Mouse (Mus musculus): ENCODE measurements around the gene Mgll. TPM values are rescaled to one million over a fixed set of nuclear protein-coding genes. Genes with fewer than 3 reads are reported as not detected.

Gene Mgll
- total RNA-seq, 2 experiments from 2014 or later, result 0.99 to 2.0 TPM

DNA sequence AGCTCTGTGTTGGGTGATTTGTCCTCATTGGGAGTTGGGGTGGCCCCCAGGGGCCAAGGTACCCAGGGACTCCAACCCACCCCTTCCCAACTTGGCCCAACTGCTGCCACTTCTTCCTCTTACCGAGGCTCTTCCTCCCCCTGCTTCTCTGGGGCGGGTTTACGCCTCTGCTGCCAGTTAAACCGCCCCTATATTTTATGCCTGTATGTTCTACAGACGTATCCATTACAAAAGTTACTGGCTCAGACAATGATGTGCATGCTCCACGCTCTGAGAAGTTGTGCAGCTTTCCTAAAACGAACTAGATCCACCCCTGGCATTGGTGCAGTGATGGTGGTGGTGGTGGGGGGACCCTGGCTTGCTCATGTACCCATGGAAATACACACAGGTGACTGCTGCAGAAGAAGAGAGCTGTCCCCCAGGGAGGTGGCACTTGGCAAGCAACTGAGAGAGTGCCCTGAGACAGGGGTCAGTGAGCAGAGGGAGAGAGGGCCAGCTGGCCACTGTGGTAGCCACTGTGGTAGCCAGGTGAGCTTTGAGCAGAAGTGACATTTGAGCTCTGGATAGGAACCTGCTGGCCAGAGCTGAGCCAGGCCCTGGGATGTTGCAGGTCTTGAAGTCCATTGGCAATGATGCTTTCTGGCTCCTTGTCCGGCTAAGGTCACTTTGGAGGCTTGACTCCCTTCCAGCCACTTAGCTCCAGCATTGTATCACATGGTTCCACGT, 18.2 kb downstream of the Mgll start:
- ATAC-seq (replicated peaks; ENCODE audit: poor library complexity, severe bottlenecking), result no peak; the same call in 1 of the 2 replicates

DNA sequence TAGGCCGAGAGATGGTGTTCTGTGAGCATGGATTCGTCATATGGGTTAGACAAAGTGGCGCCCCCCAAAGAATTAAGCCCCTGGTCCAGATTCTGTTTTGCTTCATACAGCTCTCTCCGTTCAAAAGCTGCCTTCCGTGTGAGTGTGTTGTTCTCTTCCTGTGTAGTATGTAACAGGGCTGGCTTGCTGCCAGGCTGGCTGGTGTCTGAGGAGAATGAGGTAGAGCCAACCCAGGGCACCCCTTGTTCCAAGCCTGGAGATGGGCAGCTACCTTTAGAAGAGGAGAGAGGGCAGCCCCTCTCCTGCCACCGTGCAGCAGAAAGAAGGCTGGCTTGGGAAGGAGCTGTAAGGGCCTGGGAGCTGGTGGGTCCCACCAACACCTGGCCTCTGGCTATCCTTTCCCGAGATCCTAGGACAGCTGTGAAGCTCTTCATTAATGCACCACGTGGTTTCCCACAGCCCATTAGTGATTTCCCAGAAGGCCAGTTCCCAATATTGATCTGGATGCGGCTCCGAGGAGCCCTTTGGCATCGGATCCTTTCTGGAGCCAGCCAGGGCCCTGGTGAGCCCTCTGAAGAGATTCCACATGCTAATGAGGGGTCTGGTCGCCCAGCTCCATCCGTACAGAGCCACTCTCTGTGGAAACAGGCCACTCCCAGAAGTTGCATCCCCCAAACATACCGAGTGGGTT, 19.5 kb downstream of the Mgll start:
- no peak for ATAC-seq (replicated peaks; ENCODE audit: poor library complexity, severe bottlenecking)

DNA sequence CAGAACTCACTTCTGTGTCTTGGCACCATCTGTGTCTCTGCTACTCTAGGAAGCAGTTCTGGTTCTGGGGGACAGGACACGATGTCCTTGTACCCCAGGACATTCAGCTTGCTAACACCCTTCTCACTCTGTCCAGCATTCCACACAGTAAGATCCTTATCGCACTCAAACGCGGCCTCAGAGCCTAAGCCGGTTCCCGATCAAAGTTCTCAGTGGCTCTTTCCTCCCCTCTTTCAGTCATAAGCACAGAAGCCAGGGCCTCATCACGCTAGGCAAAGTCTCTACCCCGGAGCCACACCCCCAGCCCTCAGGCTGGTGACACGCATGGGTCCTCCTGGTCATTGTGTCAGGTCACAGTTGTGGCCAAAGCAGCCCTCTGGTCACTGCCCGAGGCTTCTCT, 20.8 kb downstream of the Mgll start:
- no peak for ATAC-seq (replicated peaks; ENCODE audit: poor library complexity, severe bottlenecking)

- no peak for ATAC-seq (replicated peaks; ENCODE audit: poor library complexity, severe bottlenecking)
These were observed 22.1 kb downstream of the Mgll start for GRCm38 (mm10) chr6:88746271-88746670.

GRCm38 (mm10) chr6:88747296-88748040, 23.3 kb downstream of the Mgll start:
- ATAC-seq (replicated peaks; ENCODE audit: poor library complexity, severe bottlenecking), result peak; percentile 76

DNA sequence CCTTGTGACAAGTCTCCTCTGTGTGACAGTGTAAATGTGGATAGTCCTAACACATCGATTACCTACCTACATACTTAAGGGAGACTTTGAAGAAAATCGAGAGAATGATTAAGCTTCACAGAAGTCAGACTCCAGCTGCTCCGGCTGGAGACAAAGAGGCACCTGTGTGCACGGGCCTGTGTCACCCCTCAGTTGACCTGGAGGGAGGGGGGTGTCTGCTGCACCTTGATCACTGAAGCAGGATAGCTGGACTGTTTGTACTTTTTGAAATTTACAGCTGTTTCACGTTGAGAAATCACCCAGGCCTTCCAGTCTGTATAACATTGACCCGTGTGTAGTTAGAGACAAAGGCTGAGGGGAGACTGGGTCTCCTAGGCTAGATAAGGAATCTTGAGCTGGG, 26.7 kb downstream of the Mgll start:
- no peak for ATAC-seq (replicated peaks; ENCODE audit: poor library complexity, severe bottlenecking)

- no peak for ATAC-seq (replicated peaks; ENCODE audit: poor library complexity, severe bottlenecking)
These were observed 28.6 kb downstream of the Mgll start for GRCm38 (mm10) chr6:88752711-88753219.

DNA sequence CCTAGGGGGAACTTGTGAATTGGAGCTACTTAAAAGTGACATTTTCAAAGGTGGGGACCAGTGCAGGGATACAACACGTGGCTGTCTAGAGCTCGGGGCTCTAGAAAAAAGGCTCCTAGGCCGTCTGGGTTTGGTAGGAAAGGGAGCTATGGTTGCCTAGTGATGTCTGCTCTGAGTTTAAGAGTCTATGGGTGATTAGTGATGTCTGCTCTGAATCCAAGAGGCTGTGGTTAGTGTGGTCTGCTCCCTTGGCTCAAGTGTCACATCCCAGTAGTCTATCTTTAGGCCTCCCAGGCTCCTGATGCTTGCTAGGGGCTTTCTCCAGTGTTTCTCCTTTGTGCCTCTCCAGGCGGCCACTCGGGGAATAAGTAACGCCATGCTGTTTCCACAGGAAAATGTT, 29.4 kb downstream of the Mgll start:
- ATAC-seq (replicated peaks; ENCODE audit: poor library complexity, severe bottlenecking), result no peak

GRCm38 (mm10) chr6:88756992-88757391, 32.8 kb downstream of the Mgll start:
- no peak for ATAC-seq (replicated peaks; ENCODE audit: poor library complexity, severe bottlenecking)

GRCm38 (mm10) chr6:88758074-88758473, 33.9 kb downstream of the Mgll start:
- no peak for ATAC-seq (replicated peaks; ENCODE audit: poor library complexity, severe bottlenecking)

DNA sequence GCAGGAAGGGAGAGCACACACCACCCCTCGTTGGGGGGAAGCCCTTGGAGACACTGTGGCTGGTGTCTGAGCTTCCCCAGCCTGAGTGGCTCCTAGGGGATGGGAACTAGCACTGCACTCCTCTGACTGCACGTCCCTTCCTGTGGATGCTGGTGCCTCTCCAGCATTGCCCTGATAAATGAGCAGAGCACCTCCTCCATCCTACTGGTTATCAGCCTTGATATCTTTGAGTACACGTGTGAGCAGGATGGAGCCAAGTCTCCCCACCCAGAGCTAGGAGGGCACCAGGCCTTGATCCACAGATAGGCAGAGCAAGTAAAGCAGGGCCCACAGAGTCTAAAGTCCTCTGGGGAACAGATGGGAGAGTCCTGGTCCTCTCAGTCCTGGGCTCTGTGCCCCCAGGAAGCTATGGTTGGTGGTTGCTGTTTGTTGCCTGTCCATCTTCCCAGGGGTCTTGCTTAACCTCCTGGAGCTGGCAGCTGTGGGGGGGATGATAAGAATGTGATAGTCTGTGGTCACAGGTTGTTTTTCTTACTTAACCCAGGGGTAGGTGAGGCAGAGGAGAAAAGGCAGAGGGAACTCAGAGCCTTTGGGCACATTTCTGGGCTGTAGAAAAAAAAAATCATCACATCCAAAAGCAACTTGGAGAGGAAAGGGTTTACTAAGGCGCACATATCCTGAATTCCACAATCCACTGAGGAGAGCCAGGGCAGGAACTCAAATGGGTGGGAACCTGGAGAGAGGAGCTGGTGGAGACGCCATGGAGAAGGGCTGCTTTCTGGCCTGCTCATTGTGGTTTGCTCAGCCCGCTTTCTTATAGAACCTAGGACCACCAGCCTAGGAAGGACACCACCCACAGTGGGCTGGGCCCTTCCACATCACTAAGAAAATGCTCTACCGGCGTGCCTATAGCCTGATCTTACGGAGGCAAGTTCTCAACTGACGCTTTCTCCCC, 34.6 kb downstream of the Mgll start:
- no peak for ATAC-seq (replicated peaks; ENCODE audit: poor library complexity, severe bottlenecking)

GRCm38 (mm10) chr6:88759793-88760453, 35.7 kb downstream of the Mgll start:
- ATAC-seq (replicated peaks; ENCODE audit: poor library complexity, severe bottlenecking), result no peak

DNA sequence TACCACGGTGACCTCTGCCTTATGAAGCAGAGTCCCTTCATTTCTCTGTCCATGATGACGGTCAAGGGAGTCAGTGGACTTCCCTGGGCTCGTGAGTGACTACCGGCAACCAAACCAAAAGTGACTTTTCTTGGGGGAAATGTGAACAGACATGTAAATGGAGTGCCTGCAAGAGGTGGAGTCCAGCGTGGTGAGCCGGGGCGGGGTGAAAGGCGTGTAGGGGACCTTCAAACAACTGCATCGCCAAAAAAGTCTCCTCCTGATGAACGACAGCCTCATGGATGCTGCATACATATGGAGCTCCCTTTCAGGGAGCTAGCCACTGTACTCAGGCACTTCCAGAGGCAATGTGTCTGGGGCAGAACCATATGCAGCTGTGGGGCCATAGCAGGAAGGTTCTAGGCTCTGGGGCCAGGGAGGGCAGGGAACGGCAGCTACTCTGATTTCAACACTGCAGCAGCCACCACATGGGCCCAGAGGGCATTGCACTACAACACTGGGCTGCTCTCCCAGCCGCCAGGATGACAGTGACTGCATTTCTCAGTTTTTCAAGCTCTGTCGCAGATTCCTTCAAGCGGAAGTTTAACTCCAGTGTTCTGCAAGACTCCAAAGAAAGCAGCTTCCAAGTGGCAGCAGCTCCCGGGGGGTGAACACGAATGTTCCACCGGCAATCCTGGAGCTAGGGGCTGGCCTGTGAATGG, 36.9 kb downstream of the Mgll start:
- peak; percentile 29; the same call in 1 of the 2 replicates for ATAC-seq (replicated peaks; ENCODE audit: poor library complexity, severe bottlenecking)

GRCm38 (mm10) chr6:88761684-88762439, 37.6 kb downstream of the Mgll start:
- ATAC-seq (replicated peaks; ENCODE audit: poor library complexity, severe bottlenecking), result no peak

- ATAC-seq (replicated peaks; ENCODE audit: poor library complexity, severe bottlenecking), result no peak
These were observed 38.4 kb downstream of the Mgll start for GRCm38 (mm10) chr6:88762440-88763196.

DNA sequence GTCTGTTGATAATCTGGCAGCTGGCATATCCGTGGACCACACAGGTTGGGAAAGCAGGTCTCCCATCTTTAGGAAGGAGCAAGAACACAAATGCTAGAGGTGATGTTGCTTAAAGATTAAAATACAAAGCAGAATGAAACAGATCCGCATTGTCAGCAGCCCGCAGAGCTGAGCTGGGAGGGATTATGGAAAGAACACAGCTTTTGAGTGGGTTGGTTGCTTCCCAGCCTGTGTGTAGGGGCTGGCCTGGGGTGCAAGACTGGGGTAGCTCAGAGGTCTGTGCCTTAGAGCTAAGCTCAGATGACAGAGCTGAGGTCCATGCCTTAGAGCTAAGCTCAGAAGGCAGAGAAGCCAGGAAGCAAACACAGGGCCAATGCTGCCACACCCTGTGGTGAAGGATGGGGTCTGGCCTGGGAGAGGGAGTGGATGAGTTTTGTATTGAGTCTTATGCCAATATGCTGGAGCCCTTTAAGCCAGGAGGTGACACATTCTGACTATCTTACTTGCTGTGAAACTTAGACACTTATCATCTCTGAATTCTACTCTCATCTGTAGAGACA, 39.4 kb downstream of the Mgll start:
- ATAC-seq (replicated peaks; ENCODE audit: poor library complexity, severe bottlenecking), result no peak

DNA sequence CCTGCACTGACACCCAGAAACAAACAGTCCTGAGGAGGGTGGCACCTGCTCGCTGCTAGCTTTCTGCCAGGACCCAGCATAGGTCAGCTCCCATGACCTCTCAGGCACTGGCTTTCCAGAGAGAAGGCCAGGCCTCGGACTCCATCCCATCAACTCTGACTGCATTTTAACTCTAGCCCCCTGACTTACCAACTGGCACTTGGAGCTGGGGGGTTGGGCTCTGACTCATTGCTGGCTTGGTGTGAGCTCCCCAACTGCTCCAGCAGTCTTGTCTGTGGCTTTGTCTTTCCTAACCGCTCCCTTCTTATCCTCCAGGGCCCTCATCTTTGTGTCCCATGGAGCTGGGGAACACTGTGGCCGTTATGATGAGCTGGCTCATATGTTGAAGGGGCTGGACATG, 40.1 kb downstream of the Mgll start:
- no peak for ATAC-seq (replicated peaks; ENCODE audit: poor library complexity, severe bottlenecking)

Measured in granulocyte monocyte progenitor cell, adult 5-6 weeks (primary cell).